Mouse (Mus musculus): ENCODE measurements at regions not wholly inside any gene's neighbourhood (a gene's known extent, or its start where the extent isn't known, plus 50 kb on each side); places are given as distances from the start of the nearest gene placed in this dataset.
A peak's percentile ranks its signal among the peaks of the same experiment; 100 is the strongest.

GRCm38 (mm10) chr12:42987018-42987606 is 1223.0 kb downstream of the Dnajb9 start:
- peak; percentile 4 for DNase-seq (ENCODE audit: low read depth)

- DNase-seq (ENCODE audit: low read depth), result no peak
These were observed 1223.6 kb downstream of the Dnajb9 start for GRCm38 (mm10) chr12:42986505-42986904.

GRCm38 (mm10) chr12:42986096-42986495 is 1224.0 kb downstream of the Dnajb9 start:
- no peak for DNase-seq (ENCODE audit: low read depth)

- no peak for DNase-seq (ENCODE audit: low read depth)
These were observed 1231.3 kb downstream of the Dnajb9 start for GRCm38 (mm10) chr12:42978828-42979227.

GRCm38 (mm10) chr12:42972766-42973165 is 1237.4 kb downstream of the Dnajb9 start:
- DNase-seq (ENCODE audit: low read depth), result peak; percentile 28

- DNase-seq (ENCODE audit: low read depth), result no peak
These were observed 1248.6 kb downstream of the Dnajb9 start for GRCm38 (mm10) chr12:42961535-42961934.

DNA sequence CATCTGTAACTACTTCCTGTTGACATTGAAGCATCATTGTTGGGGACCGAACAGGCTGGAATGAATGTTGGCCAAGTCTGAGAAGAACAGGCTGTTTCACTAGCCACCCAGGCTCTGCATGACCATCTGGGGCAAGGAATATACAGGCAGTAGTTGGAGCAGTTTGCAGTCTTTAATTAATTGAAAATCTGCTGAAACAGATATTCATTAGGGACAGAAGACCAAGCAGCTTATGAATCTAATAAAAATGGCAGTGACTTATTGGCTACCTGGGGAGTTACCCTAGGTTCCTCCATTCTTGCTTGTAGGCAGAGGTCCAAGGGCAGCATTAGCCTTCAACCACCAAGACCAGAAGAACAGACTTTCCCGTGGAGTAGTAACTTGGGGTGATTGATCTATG is 1262.2 kb downstream of the Dnajb9 start:
- no peak for DNase-seq (ENCODE audit: low read depth)

- no peak for DNase-seq (ENCODE audit: low read depth)
These were observed 1295.8 kb downstream of the Dnajb9 start for GRCm38 (mm10) chr12:42914374-42914773.

Data from NIH3T3 (cell line).